Mouse (Mus musculus) midbrain, embryonic 11.5 days (tissue): ENCODE measurements around the gene Vmn2r8. TPM values are rescaled to one million over a fixed set of nuclear protein-coding genes. Genes with fewer than 3 reads are reported as not detected.

Experiments
- polyA plus RNA-seq: library from polyadenylated mRNA; unstranded; fragments of >200 nt; fragmentation: Nextera tagmentation; extraction: Ambion mirVana; gene quantifications from 2 replicates; pipeline ENCODE4 v1.2.1, GENCODE M21; 2014

Vmn2r8 gene
- polyA plus RNA-seq, 1 experiment from 2014 or later, result not detected

Other genes starting within 250 kb of the Vmn2r8 start
- gene Gak, start 179.1 kb downstream of the Vmn2r8 start, polyA plus RNA-seq, result 43.3 and 45.3 TPM in 2 replicates
- 20.9 and 22.1 TPM in 2 replicates for gene Tmem175, start 179.1 kb downstream of the Vmn2r8 start, polyA plus RNA-seq
- 9.2 TPM in 2 replicates for gene Idua, start 148.5 kb downstream of the Vmn2r8 start, polyA plus RNA-seq
- 8.6 TPM in 2 replicates for gene Dgkq, start 139.2 kb downstream of the Vmn2r8 start, polyA plus RNA-seq
- 0.69 and 0.81 TPM in 2 replicates for gene Slc26a1, start 133.3 kb downstream of the Vmn2r8 start, polyA plus RNA-seq
- 11.9 and 15.0 TPM in 2 replicates for gene Fgfrl1, start 116.5 kb downstream of the Vmn2r8 start, polyA plus RNA-seq
- 1.7 TPM in 1 of 2 replicates, not detected in the other for gene Rnf212, start 33.9 kb downstream of the Vmn2r8 start, polyA plus RNA-seq
- gene Tmed11, start 13.5 kb downstream of the Vmn2r8 start, polyA plus RNA-seq, result not detected in 2 replicates
- not detected in 2 replicates for gene Vmn2r9, start 43.8 kb upstream of the Vmn2r8 start, polyA plus RNA-seq
- not detected in 2 replicates for gene Vmn2r10, start 197.7 kb upstream of the Vmn2r8 start, polyA plus RNA-seq